Mouse (Mus musculus) midbrain, embryonic 14.5 days (tissue): ENCODE data around the gene Pigr. TPM values are rescaled to one million over a fixed set of nuclear protein-coding genes. Genes with fewer than 3 reads are reported as not detected.

Experiments used
- ATAC-seq: fragments of 200-750 bp; cut with Nextera tagmentation; 2 replicates; pipeline ENCODE4 v1.8.0; 2017; ENCODE audit warnings: moderate number of reproducible peaks, moderate library complexity; ENCODE audit not compliant: low FRiP score, low TSS enrichment
- DNase-seq: peaks from one replicate; pipeline ENCODE4 v3.0.0-alpha.2; 2015
- H3K27ac ChIP-seq: fragments of 300-500 bp; sonication (generic); replicated peaks from 2 replicates; pipeline ENCODE4 v1.5.1; 2014; ENCODE audit warnings: mild to moderate bottlenecking, low read depth, low read length, moderate library complexity
- H3K27me3 ChIP-seq: fragments of 300-500 bp; sonication (generic); 2 replicates; pipeline ENCODE4 v1.6.1; 2014; ENCODE audit warnings: low read length, control low read depth, mixed read lengths; ENCODE audit not compliant: control insufficient read depth, insufficient read depth
- H3K36me3 ChIP-seq: fragments of 300-500 bp; sonication (generic); 2 replicates; pipeline ENCODE4 v1.6.1; 2014; ENCODE audit warnings: low read length, control low read depth; ENCODE audit not compliant: control insufficient read depth, insufficient read depth
- H3K4me1 ChIP-seq: fragments of 300-500 bp; sonication (generic); 2 replicates; pipeline ENCODE4 v1.6.1; 2014; ENCODE audit warnings: mild to moderate bottlenecking, antibody characterized with exemption, low read length, control low read depth; ENCODE audit not compliant: control insufficient read depth, insufficient read depth
- H3K4me2 ChIP-seq: fragments of 300-500 bp; sonication (generic); 2 replicates; pipeline ENCODE4 v1.6.1; 2014; ENCODE audit warnings: mild to moderate bottlenecking, low read length, moderate library complexity
- H3K4me3 ChIP-seq: fragments of 300-500 bp; sonication (generic); replicated peaks from 2 replicates; pipeline ENCODE4 v1.5.1; 2014; ENCODE audit warnings: low read depth, low read length
- H3K9ac ChIP-seq: fragments of 300-500 bp; sonication (generic); replicated peaks from 2 replicates; pipeline ENCODE4 v1.6.1; 2014; ENCODE audit warnings: mild to moderate bottlenecking, low read length, moderate library complexity
- H3K9me3 ChIP-seq: fragments of 300-500 bp; sonication (generic); 2 replicates; pipeline ENCODE4 v1.6.1; 2016; ENCODE audit warnings: low read length, control low read depth, mixed read lengths; ENCODE audit not compliant: control insufficient read depth
- WGBS: fragments of 180-500 bp; shearing (Covaris S2); extraction: QIAGEN DNeasy Blood & Tissue Kit; methylation state at CpG from one replicate; pipeline ENCODE4 v1.1.7; 2014; 5-methylcytosine and 5-hydroxymethylcytosine counted together
- polyA plus RNA-seq: library from polyadenylated mRNA; unstranded; fragments of >200 nt; fragmentation: Nextera tagmentation; extraction: Ambion mirVana; gene quantifications from 2 replicates; pipeline ENCODE4 v1.2.1, GENCODE M21; 2014

The Pigr gene
- polyA plus RNA-seq, 1 experiment from 2014 or later = not detected

GRCm38 (mm10) chr1:130838288-130838687, 11.8 kb downstream of the Pigr start:
- no peak overlapping the region for H3K27ac ChIP-seq

GRCm38 (mm10) chr1:130840599-130841379, 14.3 kb downstream of the Pigr start:
- Histone ChIP-seq H3K4me1 (no peaks in the 10 kb centered on the region), H3K4me2 (no peak overlapping the region), H3K9me3 (no peaks in the 10 kb centered on the region), H3K36me3 (no peaks in the 10 kb centered on the region), H3K27me3 (no peaks in the 10 kb centered on the region), H3K9ac (no peak overlapping the region), H3K27ac (no peak overlapping the region), H3K4me3 (no peak overlapping the region)
- WGBS = 83% methylated on average over 8 of the region's 8 CpGs
- no peak for DNase-seq
- ATAC-seq = no peak

More at GRCm38 (mm10) chr1:130838288-130838687, 11.8 kb downstream of the Pigr start:
- no peaks in the 10 kb centered on the region for H3K9me3 ChIP-seq
- H3K4me1 ChIP-seq = no peaks in the 10 kb centered on the region
- DNase-seq (peak; percentile 11), ATAC-seq (no peak)
- no peak overlapping the region for H3K4me3 ChIP-seq
- H3K36me3 ChIP-seq = no peaks in the 10 kb centered on the region
- 67% methylated on average over 6 of the region's 6 CpGs for WGBS
- H3K4me2 ChIP-seq = no peak overlapping the region
- no peaks in the 10 kb centered on the region for H3K27me3 ChIP-seq
- H3K9ac ChIP-seq = no peak overlapping the region

GRCm38 (mm10) chr1:130841621-130842020, 15.1 kb downstream of the Pigr start:
- no peaks in the 10 kb centered on the region for H3K36me3 ChIP-seq
- no peaks in the 10 kb centered on the region for H3K9me3 ChIP-seq
- H3K9ac ChIP-seq = no peak overlapping the region
- DNase-seq (no peak), ATAC-seq (no peak)
- H3K27ac ChIP-seq = no peak overlapping the region
- 95% methylated on average over 7 of the region's 7 CpGs for WGBS
- H3K4me2 ChIP-seq = no peak overlapping the region
- H3K4me3 ChIP-seq = no peak overlapping the region
- H3K4me1 ChIP-seq = no peaks in the 10 kb centered on the region
- H3K27me3 ChIP-seq = no peaks in the 10 kb centered on the region

DNA sequence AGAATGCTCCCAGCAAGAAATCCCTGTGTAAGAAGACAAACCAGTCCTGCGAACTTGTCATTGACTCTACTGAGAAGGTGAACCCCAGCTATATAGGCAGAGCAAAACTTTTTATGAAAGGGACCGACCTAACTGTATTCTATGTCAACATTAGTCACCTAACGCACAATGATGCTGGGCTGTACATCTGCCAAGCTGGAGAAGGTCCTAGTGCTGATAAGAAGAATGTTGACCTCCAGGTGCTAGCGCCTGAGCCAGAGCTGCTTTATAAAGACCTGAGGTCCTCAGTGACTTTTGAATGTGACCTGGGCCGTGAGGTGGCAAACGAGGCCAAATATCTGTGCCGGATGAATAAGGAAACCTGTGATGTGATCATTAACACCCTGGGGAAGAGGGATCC, 18.0 kb downstream of the Pigr start:
- ATAC-seq (no peak), DNase-seq (no peak)
- Histone ChIP-seq H3K9ac (no peak overlapping the region), H3K4me3 (no peak overlapping the region), H3K4me1 (no peaks in the 10 kb centered on the region), H3K27ac (no peak overlapping the region), H3K27me3 (no peaks in the 10 kb centered on the region), H3K9me3 (no peaks in the 10 kb centered on the region), H3K4me2 (no peak overlapping the region), H3K36me3 (no peaks in the 10 kb centered on the region)
- WGBS = 90% methylated on average over 7 of the region's 7 CpGs

- ATAC-seq (no peak), DNase-seq (no peak)
- Histone ChIP-seq H3K4me1 (no peaks in the 10 kb centered on the region), H3K27ac (no peak overlapping the region), H3K9ac (no peak overlapping the region), H3K27me3 (no peaks in the 10 kb centered on the region), H3K36me3 (no peaks in the 10 kb centered on the region), H3K9me3 (no peaks in the 10 kb centered on the region), H3K4me2 (no peak overlapping the region), H3K4me3 (no peak overlapping the region)
- 94% methylated on average over 10 of the region's 10 CpGs for WGBS
Observed at GRCm38 (mm10) chr1:130849530-130850214, 23.2 kb downstream of the Pigr start.

DNA sequence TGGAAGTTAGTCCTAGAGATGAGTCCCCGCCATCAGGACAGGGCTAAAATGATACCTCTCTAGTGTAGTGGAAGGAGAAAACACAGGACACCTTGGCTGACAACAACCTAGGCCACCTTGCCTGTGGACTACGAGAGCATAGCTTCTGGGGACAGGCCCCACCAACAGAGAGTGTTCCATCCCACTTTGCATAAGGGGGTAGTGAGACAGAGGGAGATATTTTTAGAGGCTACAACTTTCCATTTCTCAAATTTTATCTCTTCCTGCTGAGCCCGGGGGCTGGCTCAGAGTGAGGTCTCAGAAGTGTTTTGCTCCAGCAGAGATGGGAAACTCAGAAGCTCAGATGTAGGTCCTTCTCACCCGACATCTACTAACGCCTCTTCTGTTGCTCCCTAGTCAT, 23.9 kb downstream of the Pigr start:
- no peaks in the 10 kb centered on the region for H3K36me3 ChIP-seq
- H3K27ac ChIP-seq = no peak overlapping the region
- no peak overlapping the region for H3K4me3 ChIP-seq
- ATAC-seq (no peak), DNase-seq (no peak)
- WGBS = 86% methylated on average over 5 of the region's 5 CpGs
- H3K9ac ChIP-seq = no peak overlapping the region
- no peak overlapping the region for H3K4me2 ChIP-seq
- H3K4me1 ChIP-seq = no peaks in the 10 kb centered on the region
- H3K27me3 ChIP-seq = no peaks in the 10 kb centered on the region
- no peaks in the 10 kb centered on the region for H3K9me3 ChIP-seq

GRCm38 (mm10) chr1:130854819-130855218, 28.3 kb downstream of the Pigr start:
- no peak for DNase-seq
- no peak overlapping the region for H3K4me3 ChIP-seq
- no peak overlapping the region for H3K27ac ChIP-seq
- H3K4me1 ChIP-seq = no peaks in the 10 kb centered on the region
- H3K36me3 ChIP-seq = no peaks in the 10 kb centered on the region
- H3K4me2 ChIP-seq = no peak overlapping the region
- WGBS = 78% methylated on average over 9 of the region's 9 CpGs
- ATAC-seq = no peak
- no peak overlapping the region for H3K9ac ChIP-seq
- H3K27me3 ChIP-seq = no peaks in the 10 kb centered on the region
- H3K9me3 ChIP-seq = no peaks in the 10 kb centered on the region

DNA sequence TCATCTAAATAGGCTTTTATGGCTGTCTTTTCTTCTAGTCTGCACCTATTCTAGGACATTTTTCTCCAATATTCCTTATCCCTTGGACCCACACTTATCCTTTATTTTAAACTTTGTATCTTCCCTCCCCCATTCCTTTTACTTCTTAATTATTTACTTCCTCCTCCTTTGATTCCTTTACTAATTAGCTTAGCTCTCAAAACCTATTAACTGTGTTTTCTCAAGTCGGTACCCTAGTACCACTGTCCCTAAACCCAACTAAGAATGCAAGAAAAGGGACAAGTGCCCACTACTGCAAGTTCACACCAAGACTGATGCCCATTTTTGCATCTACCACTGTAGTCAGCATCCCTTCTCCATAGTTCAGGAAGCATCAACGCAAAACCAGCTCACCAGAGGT, 29.2 kb downstream of the Pigr start:
- ATAC-seq (no peak), DNase-seq (no peak)
- Histone ChIP-seq H3K4me2 (no peak overlapping the region), H3K9me3 (no peaks in the 10 kb centered on the region), H3K36me3 (no peaks in the 10 kb centered on the region), H3K4me3 (no peak overlapping the region), H3K9ac (no peak overlapping the region), H3K4me1 (no peaks in the 10 kb centered on the region), H3K27me3 (no peaks in the 10 kb centered on the region), H3K27ac (no peak overlapping the region)
- 95% methylated on average over 2 of the region's 2 CpGs for WGBS

- H3K9ac ChIP-seq = no peak overlapping the region
- no peaks in the 10 kb centered on the region for H3K4me1 ChIP-seq
- WGBS = 82% methylated on average over 4 of the region's 4 CpGs
- H3K9me3 ChIP-seq = no peaks in the 10 kb centered on the region
- ATAC-seq (no peak), DNase-seq (no peak)
- no peaks in the 10 kb centered on the region for H3K36me3 ChIP-seq
- no peak overlapping the region for H3K4me3 ChIP-seq
- no peak overlapping the region for H3K4me2 ChIP-seq
- no peaks in the 10 kb centered on the region for H3K27me3 ChIP-seq
- H3K27ac ChIP-seq = no peak overlapping the region
Observed at GRCm38 (mm10) chr1:130857456-130857855, 31.0 kb downstream of the Pigr start.
